Mouse (Mus musculus) forebrain, postnatal 0 days (tissue): ENCODE results near the gene Prr23a2. TPM values are rescaled to one million over a fixed set of nuclear protein-coding genes. Genes with fewer than 3 reads are reported as not detected.

Experiments
- ATAC-seq: fragments of 200-750 bp; cut with Nextera tagmentation; 2 replicates; pipeline ENCODE4 v1.8.0; 2017; ENCODE audit warnings: mild to moderate bottlenecking, moderate library complexity
- DNase-seq: peaks from one replicate; pipeline ENCODE4 v3.0.0-alpha.2; 2015
- H3K27ac ChIP-seq: fragments of 300-500 bp; sonication (generic); 2 replicates; pipeline ENCODE4 v1.5.1; 2014; ENCODE audit warnings: low read depth, mild to moderate bottlenecking, antibody characterized with exemption, low read length, moderate library complexity, mixed read lengths
- H3K27me3 ChIP-seq: fragments of 300-500 bp; sonication (generic); 2 replicates; pipeline ENCODE4 v1.6.1; 2014; ENCODE audit warnings: mild to moderate bottlenecking, low read length, mixed read lengths; ENCODE audit not compliant: insufficient read depth
- H3K36me3 ChIP-seq: fragments of 300-500 bp; sonication (generic); 2 replicates; pipeline ENCODE4 v1.6.1; 2014; ENCODE audit warnings: mild to moderate bottlenecking, moderate library complexity; ENCODE audit not compliant: insufficient read depth
- H3K4me1 ChIP-seq: fragments of 300-500 bp; sonication (generic); 2 replicates; pipeline ENCODE4 v1.6.1; 2014; ENCODE audit warnings: antibody characterized with exemption; ENCODE audit not compliant: insufficient read depth
- H3K4me2 ChIP-seq: fragments of 300-500 bp; sonication (generic); 2 replicates; pipeline ENCODE4 v1.6.1; 2014; ENCODE audit warnings: low read depth, mild to moderate bottlenecking, moderate library complexity
- H3K4me3 ChIP-seq: fragments of 300-500 bp; sonication (generic); 2 replicates; pipeline ENCODE4 v1.5.1; 2014; ENCODE audit warnings: low read depth, low read length, mixed read lengths
- H3K9ac ChIP-seq: fragments of 300-500 bp; sonication (generic); 2 replicates; pipeline ENCODE4 v1.6.1; 2014; ENCODE audit warnings: mild to moderate bottlenecking
- H3K9me3 ChIP-seq: fragments of 300-500 bp; sonication (generic); 2 replicates; pipeline ENCODE4 v1.6.1; 2016; ENCODE audit warnings: low read length
- CTCF ChIP-seq: sonication (generic); IDR thresholded peaks from 2 replicates; pipeline ENCODE4 v1.5.1; 2016; ENCODE audit warnings: antibody characterized with exemption, control low read depth, low read depth
- WGBS: fragments of 180-500 bp; shearing (Covaris S2); extraction: QIAGEN DNeasy Blood & Tissue Kit; methylation state at CpG from one replicate; pipeline ENCODE4 v1.1.7; 2014; 5-methylcytosine and 5-hydroxymethylcytosine counted together
- polyA plus RNA-seq: library from polyadenylated mRNA; unstranded; fragments of >200 nt; fragmentation: Nextera tagmentation; extraction: Ambion mirVana; gene quantifications from 2 replicates; pipeline ENCODE4 v1.2.1, GENCODE M21; 2015
- total RNA-seq: library from RNA; depleted of rRNA; stranded (reverse); fragments of >200 nt; gene quantifications from 2 replicates; pipeline ENCODE4 v1.2.3, GENCODE M21; 2014; rRNA removed

The Prr23a2 gene
- total and polyA plus RNA-seq, 2 experiments from 2014 or later = not detected

DNA sequence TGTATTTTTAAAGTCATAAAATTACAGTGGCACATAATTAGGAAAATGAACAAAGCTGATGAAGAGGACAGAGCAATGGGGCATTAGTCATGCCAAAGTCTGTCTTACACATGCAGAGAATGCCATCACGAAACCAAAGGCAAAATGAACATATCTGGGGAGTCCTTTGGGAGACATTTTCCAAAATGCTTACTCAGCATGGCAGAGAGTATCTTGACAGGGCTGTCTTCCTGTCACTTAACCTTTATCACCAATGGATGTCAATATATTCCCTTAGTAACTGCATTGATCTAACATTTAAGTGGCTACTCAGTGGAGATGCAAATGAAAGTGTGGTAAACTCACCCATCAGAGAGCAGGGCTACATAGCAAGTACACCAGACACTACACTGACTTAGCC, 45.2 kb downstream of the Prr23a2 start:
- Histone ChIP-seq H3K4me3 (no peak overlapping the region), H3K9me3 (peaks cover 10% of the 10 kb centered on the region; the same call in 1 of the 2 replicates), H3K4me1 (no peaks in the 10 kb centered on the region), H3K36me3 (no peaks in the 10 kb centered on the region), H3K27me3 (no peaks in the 10 kb centered on the region), H3K4me2 (no peak overlapping the region), H3K9ac (no peak overlapping the region), H3K27ac (no peak overlapping the region)
- no peak for ATAC-seq
- DNase-seq = no peak
- no peak for TF ChIP-seq CTCF
- 87% methylated on average over 1 of the region's 1 CpGs for WGBS

DNA sequence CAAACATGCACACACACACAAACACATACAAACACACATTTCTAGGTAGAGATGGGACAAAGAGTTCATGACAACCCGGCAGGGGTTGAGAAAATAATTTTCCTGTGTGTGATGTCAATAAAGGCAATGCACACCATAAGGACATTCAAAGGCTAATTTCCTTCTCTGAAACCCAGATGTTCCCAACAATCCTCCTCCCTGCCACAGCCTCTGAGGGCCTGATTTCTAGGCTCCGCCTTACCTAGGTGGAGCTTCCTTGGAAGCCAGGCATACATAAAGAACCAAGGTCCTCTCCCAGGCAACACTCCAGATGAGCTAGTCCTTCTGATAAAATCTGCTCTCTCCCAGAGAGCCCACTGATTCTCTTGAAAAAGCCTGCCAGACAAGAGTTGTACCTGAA, 46.5 kb downstream of the Prr23a2 start, which contains the start of gene 7420426K07Rik:
7420426K07Rik (plus strand) TSS at position 301 of the 400 bp plus-strand sequence.
- H3K27ac ChIP-seq = no peak within 1 kb of the TSS

More for the DNA sequence above, 46.5 kb downstream of the Prr23a2 start, which contains the start of gene 7420426K07Rik:
- Histone ChIP-seq H3K4me3 (no peak within 1 kb of the TSS), H3K27me3 (no peaks in the 10 kb centered on the region), H3K4me2 (no peak within 1 kb of the TSS), H3K4me1 (no peaks in the 10 kb centered on the region), H3K36me3 (no peaks in the 10 kb centered on the region), H3K9ac (no peak within 1 kb of the TSS), H3K9me3 (no peaks in the 10 kb centered on the region)
- WGBS = 86% methylated on average over 2 of the region's 2 CpGs
- TF ChIP-seq CTCF = no peak
- DNase-seq (no peak), ATAC-seq (no peak)

Other genes with a start within 250 kb of the Prr23a2 start
- not detected in 2 replicates for gene Prr23a1, start 14.0 kb upstream of the Prr23a2 start, total RNA-seq
- 0.18 TPM in 1 of 2 replicates, not detected in the other for gene Prr23a1, start 14.0 kb upstream of the Prr23a2 start, polyA plus RNA-seq
- gene Prr23a3, start 8.3 kb downstream of the Prr23a2 start, total RNA-seq = not detected in 2 replicates
- gene Prr23a3, start 8.3 kb downstream of the Prr23a2 start, polyA plus RNA-seq = not detected in 2 replicates
- gene 7420426K07Rik, start 46.6 kb downstream of the Prr23a2 start, total RNA-seq = not detected in 2 replicates
- not detected in 2 replicates for gene 7420426K07Rik, start 46.6 kb downstream of the Prr23a2 start, polyA plus RNA-seq
- 0.08 and 0.71 TPM in 2 replicates for gene Foxl2, start 98.8 kb downstream of the Prr23a2 start, total RNA-seq
- 0.43 and 0.61 TPM in 2 replicates for gene Foxl2, start 98.8 kb downstream of the Prr23a2 start, polyA plus RNA-seq
- gene Faim, start 129.9 kb downstream of the Prr23a2 start, total RNA-seq = 50.7 and 53.9 TPM in 2 replicates
- 101 and 106 TPM in 2 replicates for gene Faim, start 129.9 kb downstream of the Prr23a2 start, polyA plus RNA-seq
- gene Gm1123, start 179.2 kb downstream of the Prr23a2 start, total RNA-seq = 0.29 TPM in 1 of 2 replicates, not detected in the other
- gene Gm1123, start 179.2 kb downstream of the Prr23a2 start, polyA plus RNA-seq = not detected in 2 replicates